Mouse (Mus musculus): ENCODE results near the gene Gfm1. TPM values are rescaled to one million over a fixed set of nuclear protein-coding genes. Genes with fewer than 3 reads are reported as not detected.
A peak's percentile ranks its signal among the peaks of the same experiment; 100 is the strongest.

Gene Gfm1
- total RNA-seq (2021): 10 to 100 TPM; 52.8 to 55.3 TPM
- long read RNA-seq, experiment 1, full-length matches to known transcripts: 43 of 49 reads
- long read RNA-seq, experiment 1, partial matches to known transcripts: 3 of 49 reads
- long read RNA-seq, experiment 1, other reads (novel, unspliced or antisense): 3 of 49 reads
- long read RNA-seq, experiment 2, full-length matches to known transcripts: 37 of 48 reads
- long read RNA-seq, experiment 2, partial matches to known transcripts: 6 of 48 reads
- long read RNA-seq, experiment 2, other reads (novel, unspliced or antisense): 5 of 48 reads

- peak; percentile 79 to 90 for DNase-seq (ENCODE audit: low spot score in 2 of 2)
Observed at GRCm38 (mm10) chr3:67429999-67430380, at the start of gene Gfm1. Gene Gfm1, plus strand, starts transcription at chr3:67430096.

- no peak for DNase-seq (ENCODE audit: low spot score in 2 of 2)
Observed at GRCm38 (mm10) chr3:67429338-67429998, 428 bp upstream of the Gfm1 start.

GRCm38 (mm10) chr3:67434011-67434410, 4.1 kb downstream of the Gfm1 start:
- DNase-seq (ENCODE audit: low spot score in 2 of 2): no peak

- DNase-seq (ENCODE audit: low spot score in 2 of 2): no peak
Observed at GRCm38 (mm10) chr3:67447143-67447542, 17.2 kb downstream of the Gfm1 start.

- DNase-seq (ENCODE audit: low spot score in 2 of 2): peak; percentile 25 to 34
Observed at GRCm38 (mm10) chr3:67449660-67450059, 19.8 kb downstream of the Gfm1 start.

GRCm38 (mm10) chr3:67450601-67451210, 20.8 kb downstream of the Gfm1 start:
- DNase-seq (ENCODE audit: low spot score in 2 of 2): no peak

GRCm38 (mm10) chr3:67459881-67460280, 30.0 kb downstream of the Gfm1 start:
- no peak for DNase-seq (ENCODE audit: low spot score in 2 of 2)

- DNase-seq (ENCODE audit: low spot score in 2 of 2): no peak
Observed at GRCm38 (mm10) chr3:67462015-67462414, 32.1 kb downstream of the Gfm1 start.

GRCm38 (mm10) chr3:67462578-67462977, 32.7 kb downstream of the Gfm1 start:
- DNase-seq (ENCODE audit: low spot score in 2 of 2): no peak

- DNase-seq (ENCODE audit: low spot score in 2 of 2): no peak
Observed at GRCm38 (mm10) chr3:67463001-67463400, 33.1 kb downstream of the Gfm1 start.

GRCm38 (mm10) chr3:67463450-67464372, 33.8 kb downstream of the Gfm1 start, which contains the start of gene Lxn:
Gene Lxn, minus strand, starts transcription at chr3:67463926.
- peak; percentile 46 to 54 for DNase-seq (ENCODE audit: low spot score in 2 of 2)

GRCm38 (mm10) chr3:67466576-67466975, 36.7 kb downstream of the Gfm1 start:
- DNase-seq (ENCODE audit: low spot score in 2 of 2): no peak

- DNase-seq (ENCODE audit: low spot score in 2 of 2): no peak
Observed at GRCm38 (mm10) chr3:67467281-67467680, 37.4 kb downstream of the Gfm1 start.

GRCm38 (mm10) chr3:67471408-67472127, 41.7 kb downstream of the Gfm1 start:
- no peak for DNase-seq (ENCODE audit: low spot score in 2 of 2)

- DNase-seq (ENCODE audit: low spot score in 2 of 2): no peak
Observed at GRCm38 (mm10) chr3:67473438-67473837, 43.5 kb downstream of the Gfm1 start.

GRCm38 (mm10) chr3:67479806-67480205, 49.9 kb downstream of the Gfm1 start:
- no peak for DNase-seq (ENCODE audit: low spot score in 2 of 2)

GRCm38 (mm10) chr3:67482400-67482799, 52.5 kb downstream of the Gfm1 start:
- no peak for DNase-seq (ENCODE audit: low spot score in 2 of 2)

GRCm38 (mm10) chr3:67485233-67485632, 55.3 kb downstream of the Gfm1 start:
- DNase-seq (ENCODE audit: low spot score in 2 of 2): no peak

GRCm38 (mm10) chr3:67490156-67490555, 60.3 kb downstream of the Gfm1 start:
- DNase-seq (ENCODE audit: low spot score in 2 of 2): no peak

GRCm38 (mm10) chr3:67492086-67492869, 62.4 kb downstream of the Gfm1 start:
- peak in 1 of 2 experiments; percentile 46 for DNase-seq (ENCODE audit: low spot score in 2 of 2)
